Mouse (Mus musculus) CH12F3 (cell line): ENCODE measurements at regions not wholly inside any gene's neighbourhood (a gene's known extent, or its start where the extent isn't known, plus 50 kb on each side); places are given as distances from the start of the nearest gene placed in this dataset.

Experiments used
- in situ Hi-C: fragments of 300-500 bp; cut with MboI; formaldehyde crosslinking; loops from 2 replicates; pipeline ENCODE4 v1.14.3; 2020; ENCODE audit warnings: low sequenced_read_pairs

GRCm38 (mm10) chr4:105282681-105283462 is 125.7 kb downstream of the Plpp3 start:
- in situ Hi-C loops: no loop called here

GRCm38 (mm10) chr4:105285431-105286013 is 128.4 kb downstream of the Plpp3 start:
- in situ Hi-C loops: no loop called here

GRCm38 (mm10) chr4:105286299-105286698 is 129.2 kb downstream of the Plpp3 start:
- in situ Hi-C loops: no loop called here

GRCm38 (mm10) chr4:105286809-105287208 is 129.7 kb downstream of the Plpp3 start:
- in situ Hi-C loops: no loop called here

GRCm38 (mm10) chr4:105287419-105287818 is 130.3 kb downstream of the Plpp3 start:
- in situ Hi-C loops: no loop called here

GRCm38 (mm10) chr4:105289635-105290034 is 132.5 kb downstream of the Plpp3 start:
- in situ Hi-C loops: no loop called here

- in situ Hi-C loops: no loop called here
Observed at GRCm38 (mm10) chr4:105290847-105291475, 133.8 kb downstream of the Plpp3 start.

- in situ Hi-C loops: no loop called here
Observed at GRCm38 (mm10) chr4:105291503-105291902, 134.4 kb downstream of the Plpp3 start.

- in situ Hi-C loops: no loop called here
Observed at GRCm38 (mm10) chr4:105299358-105299757, 142.2 kb downstream of the Plpp3 start.

GRCm38 (mm10) chr4:105301547-105301946 is 144.4 kb downstream of the Plpp3 start:
- in situ Hi-C loops: no loop called here

GRCm38 (mm10) chr4:105304166-105304565 is 147.0 kb downstream of the Plpp3 start:
- in situ Hi-C loops: no loop called here

- in situ Hi-C loops: no loop called here
Observed at GRCm38 (mm10) chr4:105305931-105306330, 148.8 kb downstream of the Plpp3 start.

- in situ Hi-C loops: no loop called here
Observed at GRCm38 (mm10) chr4:105307356-105307755, 150.2 kb downstream of the Plpp3 start.

- in situ Hi-C loops: no loop called here
Observed at GRCm38 (mm10) chr4:105307905-105308304, 150.8 kb downstream of the Plpp3 start.

GRCm38 (mm10) chr4:105308971-105309488 is 151.9 kb downstream of the Plpp3 start:
- in situ Hi-C loops: no loop called here

- in situ Hi-C loops: loop anchor here (10.0 kb wide), 1 partner anchor 158 kb away; the partner anchor contains the start of gene Plpp3
Observed at GRCm38 (mm10) chr4:105312643-105313042, 155.5 kb downstream of the Plpp3 start.

- in situ Hi-C loops: loop anchor here (10.0 kb wide), 1 partner anchor 158 kb away; the partner anchor contains the start of gene Plpp3
Observed at GRCm38 (mm10) chr4:105313151-105313818, 156.1 kb downstream of the Plpp3 start.

- in situ Hi-C loops: loop anchor here (10.0 kb wide), 1 partner anchor 160 kb away; the partner anchor contains the start of gene Plpp3
Observed at GRCm38 (mm10) chr4:105315095-105315494, 157.9 kb downstream of the Plpp3 start.

GRCm38 (mm10) chr4:105316478-105317206 is 159.5 kb downstream of the Plpp3 start:
- in situ Hi-C loops: loop anchor here (10.0 kb wide), 1 partner anchor 162 kb away; the partner anchor contains the start of gene Plpp3

- in situ Hi-C loops: loop anchor here (10.0 kb wide), 1 partner anchor 164 kb away; the partner anchor contains the start of gene Plpp3
Observed at GRCm38 (mm10) chr4:105318421-105318820, 161.3 kb downstream of the Plpp3 start.
